Mouse (Mus musculus) liver, embryonic 16.5 days (tissue): ENCODE data around the gene Gm8720. TPM values are rescaled to one million over a fixed set of nuclear protein-coding genes. Genes with fewer than 3 reads are reported as not detected.
"Not testable (repeated sequence)": the region's sequence is repeated elsewhere in the genome, so short reads cannot be mapped to it uniquely, and the experiment has no call there.

Experiments
- ATAC-seq: fragments of 200-750 bp; cut with Nextera tagmentation; 2 replicates; pipeline ENCODE4 v1.8.0; 2017; ENCODE audit warnings: low read depth, mild to moderate bottlenecking, moderate number of reproducible peaks, moderate library complexity
- H3K27ac ChIP-seq: fragments of 300-500 bp; sonication (generic); 2 replicates; pipeline ENCODE4 v1.5.1; 2014; ENCODE audit warnings: mild to moderate bottlenecking, low read length
- H3K27me3 ChIP-seq: fragments of 300-500 bp; sonication (generic); 2 replicates; pipeline ENCODE4 v1.6.1; 2014; ENCODE audit warnings: low read depth, low read length, mixed read lengths; ENCODE audit not compliant: control insufficient read depth, insufficient read depth
- H3K36me3 ChIP-seq: fragments of 300-500 bp; sonication (generic); 2 replicates; pipeline ENCODE4 v1.6.1; 2014; ENCODE audit warnings: mild to moderate bottlenecking; ENCODE audit not compliant: control insufficient read depth, insufficient read depth
- H3K4me1 ChIP-seq: fragments of 300-500 bp; sonication (generic); 2 replicates; pipeline ENCODE4 v1.6.1; 2014; ENCODE audit warnings: low read depth, low read length, mixed read lengths; ENCODE audit not compliant: control insufficient read depth
- H3K4me2 ChIP-seq: fragments of 300-500 bp; sonication (generic); 2 replicates; pipeline ENCODE4 v1.6.1; 2014; ENCODE audit warnings: low read depth, low read length, mixed read lengths
- H3K4me3 ChIP-seq: fragments of 300-500 bp; sonication (generic); 2 replicates; pipeline ENCODE4 v1.5.1; 2014; ENCODE audit warnings: low read depth, mild to moderate bottlenecking, low read length
- H3K9ac ChIP-seq: fragments of 300-500 bp; sonication (generic); 2 replicates; pipeline ENCODE4 v1.6.1; 2014; ENCODE audit warnings: low read depth, low read length
- H3K9me3 ChIP-seq: fragments of 300-500 bp; sonication (generic); replicated peaks from 2 replicates; pipeline ENCODE4 v1.6.1; 2016; ENCODE audit warnings: low read length; ENCODE audit not compliant: control insufficient read depth
- WGBS: fragments of 180-500 bp; shearing (Covaris S2); extraction: QIAGEN DNeasy Blood & Tissue Kit; methylation state at CpG from one replicate; pipeline ENCODE4 v1.1.7; 2014; ENCODE audit not compliant: insufficient replicate concordance; 5-methylcytosine and 5-hydroxymethylcytosine counted together
- polyA plus RNA-seq: library from polyadenylated mRNA; unstranded; fragments of >200 nt; fragmentation: Nextera tagmentation; extraction: Ambion mirVana; gene quantifications from 2 replicates; pipeline ENCODE4 v1.2.1, GENCODE M21; 2015

The Gm8720 gene
- not detected in 2 replicates for polyA plus RNA-seq

GRCm38 (mm10) chr7:23067356-23067755, at the start of gene Gm8720:
TSS of gene Gm8720 (minus strand) at chr7:23067456.
- H3K9ac ChIP-seq, H3K36me3 ChIP-seq, H3K9me3 ChIP-seq, ATAC-seq, H3K4me2 ChIP-seq, H3K27me3 ChIP-seq, H3K4me1 ChIP-seq, H3K27ac ChIP-seq, H3K4me3 ChIP-seq: not testable (repeated sequence)
- WGBS, result no CpG with 5 or more reads among the region's 1 CpGs

DNA sequence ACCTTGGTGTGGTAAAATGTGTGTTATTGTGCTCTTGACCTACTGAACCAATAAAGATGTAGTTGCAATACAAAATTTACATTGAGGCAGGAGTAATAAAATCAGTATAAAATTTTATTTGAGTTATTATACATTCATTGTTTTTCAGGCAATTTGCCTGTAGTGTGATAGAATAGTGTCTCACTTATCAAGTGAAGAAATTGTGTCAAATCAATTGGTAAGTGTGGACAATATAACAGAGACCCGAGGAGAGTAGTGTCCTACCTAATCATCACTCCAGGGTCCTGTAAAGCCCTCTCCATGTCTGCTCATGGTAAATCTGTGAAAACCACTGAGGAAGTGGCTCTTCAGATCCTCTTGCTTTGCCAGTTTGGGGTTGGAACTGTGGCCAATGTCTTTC, 12.0 kb downstream of the Gm8720 start, which contains the start of gene Vmn1r163:
Gene Vmn1r163, plus strand, starts transcription at position 301 of the 400 bp plus-strand sequence.
- H3K4me2 ChIP-seq, ATAC-seq, H3K36me3 ChIP-seq, H3K4me3 ChIP-seq, H3K27me3 ChIP-seq, H3K9ac ChIP-seq, H3K4me1 ChIP-seq, H3K9me3 ChIP-seq, H3K27ac ChIP-seq: not testable (repeated sequence)
- no CpG with 5 or more reads among the region's 1 CpGs for WGBS

- H3K9ac ChIP-seq, ATAC-seq, H3K4me1 ChIP-seq, H3K27me3 ChIP-seq, H3K27ac ChIP-seq, H3K9me3 ChIP-seq, H3K4me3 ChIP-seq, H3K4me2 ChIP-seq, H3K36me3 ChIP-seq: not testable (repeated sequence)
- whole genome bisulfite sequencing, result no CpG with 5 or more reads among the region's 3 CpGs
Observed at GRCm38 (mm10) chr7:23019823-23020222, 47.4 kb downstream of the Gm8720 start, which contains the start of gene Gm4216. TSS of gene Gm4216 (minus strand) at chr7:23019923.

Other genes with a start within 250 kb of the Gm8720 start
- gene Vmn1r159, start 223.9 kb downstream of the Gm8720 start, polyA plus RNA-seq, result not detected in 2 replicates
- gene Vmn1r160, start 196.2 kb downstream of the Gm8720 start, polyA plus RNA-seq, result not detected in 2 replicates
- not detected in 2 replicates for gene Gm4214, start 82.8 kb downstream of the Gm8720 start, polyA plus RNA-seq
- not detected in 2 replicates for gene Gm4216, start 47.5 kb downstream of the Gm8720 start, polyA plus RNA-seq
- gene Vmn1r163, start 11.9 kb downstream of the Gm8720 start, polyA plus RNA-seq, result not detected in 2 replicates
- gene Gm10662, start 77.0 kb upstream of the Gm8720 start, polyA plus RNA-seq, result not detected in 2 replicates
- gene Vmn1r165, start 149.9 kb upstream of the Gm8720 start, polyA plus RNA-seq, result not detected in 2 replicates
- not detected in 2 replicates for gene Vmn1r166, start 184.2 kb upstream of the Gm8720 start, polyA plus RNA-seq
- not detected in 2 replicates for gene Gm6902, start 211.4 kb upstream of the Gm8720 start, polyA plus RNA-seq
- not detected in 2 replicates for gene Nlrp4e, start 233.7 kb upstream of the Gm8720 start, polyA plus RNA-seq